Mouse (Mus musculus): ENCODE results near the gene Setd7.
A peak's percentile ranks its signal among the peaks of the same experiment; 100 is the strongest.

Setd7 gene

GRCm38 (mm10) chr3:51517878-51518762 lies 42.6 kb downstream of the Setd7 start:
- no peak for DNase-seq (ENCODE audit: low spot score)

GRCm38 (mm10) chr3:51517467-51517866 lies 43.2 kb downstream of the Setd7 start:
- DNase-seq (ENCODE audit: low spot score), result no peak

DNA sequence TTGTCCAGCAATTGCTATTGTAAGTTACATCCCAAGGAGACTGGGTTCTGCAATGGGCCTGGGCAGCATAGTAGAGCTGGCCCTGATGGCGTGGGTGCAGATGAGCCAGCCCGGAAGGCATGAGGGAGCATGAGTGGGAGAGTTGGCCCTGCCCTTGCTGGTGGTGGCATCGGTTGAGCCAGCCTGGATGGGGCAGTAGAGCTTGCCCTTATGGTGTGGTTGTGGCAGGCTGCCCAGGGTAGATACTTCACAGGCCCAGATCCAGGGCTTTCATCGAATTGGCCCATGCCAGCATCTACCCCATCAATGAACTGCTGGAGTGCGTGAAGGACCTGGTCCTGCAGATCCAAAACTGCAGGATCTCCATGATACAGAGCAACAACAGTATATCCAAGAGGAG lies 48.7 kb downstream of the Setd7 start:
- no peak for DNase-seq (ENCODE audit: low spot score)

- DNase-seq (ENCODE audit: low spot score), result peak; percentile 88
These were observed 49.8 kb downstream of the Setd7 start for GRCm38 (mm10) chr3:51510903-51511302.

- DNase-seq (ENCODE audit: low spot score), result no peak
These were observed 55.2 kb downstream of the Setd7 start for GRCm38 (mm10) chr3:51505465-51505864.

GRCm38 (mm10) chr3:51504385-51504952 lies 56.2 kb downstream of the Setd7 start:
- DNase-seq (ENCODE audit: low spot score), result no peak

DNA sequence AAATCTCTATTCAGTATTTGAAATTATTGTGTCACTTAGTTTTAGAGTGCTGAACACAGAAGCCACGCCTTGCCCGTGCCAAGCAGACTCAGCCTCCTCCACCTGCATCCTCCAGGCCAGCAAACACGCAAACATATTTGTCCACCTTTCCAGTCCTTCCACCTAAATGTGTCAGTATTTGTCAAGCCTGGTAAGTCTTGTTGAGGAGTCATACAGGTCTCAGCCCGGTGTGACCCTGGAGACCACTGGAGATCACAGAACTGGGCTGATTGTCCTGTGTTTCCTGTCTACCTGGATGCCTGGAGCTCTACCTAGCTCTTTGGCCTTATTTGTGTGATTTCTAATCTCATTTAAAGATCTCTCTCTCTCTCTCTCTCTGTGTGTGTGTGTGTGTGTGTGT lies 60.8 kb downstream of the Setd7 start:
- no peak for DNase-seq (ENCODE audit: low spot score)

- DNase-seq (ENCODE audit: low spot score), result no peak
These were observed 62.0 kb downstream of the Setd7 start for GRCm38 (mm10) chr3:51498659-51499058.

GRCm38 (mm10) chr3:51497978-51498377 lies 62.7 kb downstream of the Setd7 start:
- no peak for DNase-seq (ENCODE audit: low spot score)

GRCm38 (mm10) chr3:51495646-51496045 lies 65.0 kb downstream of the Setd7 start:
- DNase-seq (ENCODE audit: low spot score), result no peak

DNA sequence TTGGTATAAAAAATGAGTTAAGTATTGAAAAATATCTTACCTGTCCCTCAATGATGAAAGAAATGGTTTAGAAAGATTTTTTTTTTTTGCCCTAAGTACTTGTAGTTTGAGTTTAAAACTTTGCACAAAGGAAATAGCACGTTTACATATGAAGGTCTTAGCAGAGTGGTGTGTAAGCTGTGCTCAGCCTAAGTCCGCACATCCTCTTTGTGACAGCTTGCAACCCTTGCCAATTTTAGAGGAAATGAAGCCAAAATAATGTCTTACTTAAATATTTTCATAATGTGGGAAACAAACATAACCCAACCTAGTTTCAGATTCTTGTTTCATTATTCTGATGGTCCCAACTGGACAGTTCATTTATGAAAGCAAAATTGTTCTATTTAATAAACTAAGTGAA lies 66.2 kb downstream of the Setd7 start:
- no peak for DNase-seq (ENCODE audit: low spot score)

GRCm38 (mm10) chr3:51493272-51493838 lies 67.3 kb downstream of the Setd7 start:
- no peak for DNase-seq (ENCODE audit: low spot score)

GRCm38 (mm10) chr3:51490088-51490753 lies 70.5 kb downstream of the Setd7 start:
- no peak for DNase-seq (ENCODE audit: low spot score)

DNA sequence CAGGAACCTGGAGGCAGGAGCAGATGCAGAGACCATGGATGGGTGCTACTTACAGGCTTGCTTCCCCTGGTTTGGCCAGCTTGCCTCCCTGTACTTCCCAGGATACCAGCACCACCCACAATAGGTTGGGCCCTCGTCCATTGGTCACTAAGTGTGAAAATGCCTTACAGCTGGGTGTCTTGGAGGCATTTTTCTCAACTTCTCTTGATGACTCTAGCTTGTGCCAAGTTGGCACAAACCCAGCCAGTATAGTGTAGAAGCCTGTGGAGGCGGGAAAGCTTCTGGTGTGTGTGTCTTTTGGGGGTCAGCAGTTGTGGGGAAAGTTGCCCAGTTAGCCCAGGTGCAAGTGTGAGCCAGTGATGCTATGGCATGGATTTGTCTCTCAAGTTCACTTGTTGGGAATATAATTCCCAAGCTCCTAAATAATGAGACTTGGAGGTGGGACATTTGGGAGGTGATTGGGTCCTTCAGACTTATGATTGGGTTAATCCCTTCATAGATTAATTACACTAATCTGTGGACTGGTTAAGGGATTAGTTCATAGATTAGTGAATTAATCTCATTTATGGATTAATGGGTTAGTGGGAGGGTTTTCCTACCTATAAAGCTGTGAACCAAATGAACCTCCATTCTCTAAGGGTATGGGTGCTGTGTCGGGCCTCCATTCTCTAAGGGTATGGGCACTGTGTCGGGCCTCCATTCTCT lies 74.0 kb downstream of the Setd7 start:
- no peak for DNase-seq (ENCODE audit: low spot score)

GRCm38 (mm10) chr3:51485347-51485746 lies 75.3 kb downstream of the Setd7 start:
- DNase-seq (ENCODE audit: low spot score), result no peak

GRCm38 (mm10) chr3:51484370-51484769 lies 76.3 kb downstream of the Setd7 start:
- DNase-seq (ENCODE audit: low spot score), result no peak

DNA sequence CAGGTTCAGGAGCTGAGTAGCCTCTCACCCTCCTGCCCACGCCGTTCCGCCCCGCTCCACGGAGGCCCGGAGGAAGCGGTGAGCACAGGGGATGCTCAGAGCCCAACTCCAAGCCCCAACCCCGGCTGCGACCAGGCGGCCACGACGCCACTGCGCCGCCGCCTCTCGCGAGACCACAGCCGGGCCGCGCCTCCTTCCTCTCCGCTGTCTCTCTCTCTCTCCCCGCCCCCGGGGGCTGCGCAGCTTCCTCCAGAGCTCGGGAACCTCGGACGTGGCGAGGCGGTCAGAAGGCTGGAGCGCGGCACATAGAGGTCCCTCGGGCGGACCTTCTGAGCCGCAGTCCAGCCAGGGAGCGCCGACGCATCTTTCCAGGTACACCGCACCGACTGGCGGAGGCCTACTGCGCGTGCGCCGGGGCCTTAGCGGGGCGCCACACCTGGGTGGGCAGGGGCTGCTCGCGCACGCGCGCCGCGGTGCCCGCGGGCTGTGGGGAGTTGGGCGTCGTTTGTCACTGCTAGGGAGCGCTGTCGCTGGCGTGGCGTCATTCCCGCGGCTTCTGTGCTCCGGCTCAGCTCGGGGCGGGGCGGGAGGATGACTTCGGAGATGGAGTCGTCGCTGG lies 76.8 kb downstream of the Setd7 start, which contains the start of gene Rab33b:
Rab33b (plus strand) TSS at position 180 of the 619 bp plus-strand sequence.
- peak; percentile 96 for DNase-seq (ENCODE audit: low spot score)

GRCm38 (mm10) chr3:51482781-51483180 lies 77.9 kb downstream of the Setd7 start:
- no peak for DNase-seq (ENCODE audit: low spot score)

DNA sequence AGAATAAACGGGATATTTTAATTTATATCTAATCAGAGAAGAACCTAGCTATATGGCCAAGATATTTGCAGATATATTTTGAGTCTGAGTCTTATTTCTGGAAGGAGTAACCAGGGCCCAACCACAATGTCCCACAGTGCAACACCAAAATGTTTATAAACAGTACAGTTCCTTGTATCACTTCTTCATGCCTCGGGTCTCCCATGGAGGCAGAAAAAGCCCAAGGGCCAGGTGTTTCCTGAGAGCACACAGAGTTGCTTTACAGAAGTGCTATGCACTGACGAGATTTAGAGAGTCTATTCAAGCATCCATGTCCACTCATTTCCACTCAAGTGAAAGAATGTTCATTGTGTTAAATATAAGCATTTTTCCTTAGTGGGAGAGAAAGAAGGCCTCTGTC lies 78.8 kb downstream of the Setd7 start:
- no peak for DNase-seq (ENCODE audit: low spot score)

DNA sequence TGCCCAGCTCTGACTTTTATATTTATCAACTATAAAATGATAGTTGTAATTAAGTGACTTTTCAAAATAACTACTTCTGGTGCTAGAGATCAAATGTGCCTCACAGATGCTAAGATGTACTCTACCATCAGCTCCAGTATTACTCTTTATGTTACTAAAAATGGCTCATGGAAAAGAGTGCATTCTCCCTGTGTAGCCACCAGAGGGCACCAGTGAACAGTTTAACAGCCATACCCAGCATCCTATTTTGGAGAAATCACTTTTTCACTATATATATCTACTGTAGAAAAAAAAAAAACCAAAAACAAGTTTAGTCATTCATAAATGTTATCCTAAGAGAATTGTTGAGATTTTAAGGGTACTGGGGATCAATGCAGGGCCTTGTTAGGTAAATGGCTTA lies 79.6 kb downstream of the Setd7 start:
- DNase-seq (ENCODE audit: low spot score), result peak; percentile 76

GRCm38 (mm10) chr3:51479893-51480292 lies 80.8 kb downstream of the Setd7 start:
- no peak for DNase-seq (ENCODE audit: low spot score)

DNA sequence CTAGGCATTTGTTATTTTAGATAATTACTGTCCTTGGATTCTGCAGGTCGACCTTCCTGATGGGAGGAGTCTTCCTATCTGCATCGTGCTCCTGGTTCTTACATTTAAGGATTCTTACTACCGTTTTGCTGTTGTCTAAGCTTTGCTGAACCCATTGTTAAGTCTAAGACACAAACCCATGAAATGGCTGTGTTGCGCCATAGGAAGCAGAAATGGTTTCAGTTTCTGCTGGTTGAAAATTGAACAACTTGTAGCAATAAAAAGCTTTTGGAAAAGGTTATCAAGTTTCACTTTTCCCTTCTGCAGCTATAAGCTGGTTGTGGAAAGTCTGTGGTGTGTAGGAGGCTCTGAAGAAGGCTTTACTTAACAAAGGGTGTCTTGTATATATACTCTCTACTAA lies 85.0 kb downstream of the Setd7 start:
- DNase-seq (ENCODE audit: low spot score), result no peak
